Comparison of ENCODE assay signal across 30 mouse cellular contexts in genomic region chr2:58520727-58521126, GRCm38 (mm10). TPM values are rescaled to one million over a fixed set of nuclear protein-coding genes. Genes with fewer than 3 reads are reported as not detected.
DNase-seq lines count a peak whose midpoint lies in the region; ATAC-seq and TF ChIP-seq lines count a peak whose summit lies in the region.
"Had no signal": no experiment of that assay in that cellular context is flagged by ENCODE, and none has a peak within 500 bp of the region (broad histone marks: within the 10 kb centered on the region; RNA-seq: fewer than 3 reads in every experiment).

No protein-coding gene starts in this region.

- no peak for TF ChIP-seq CTCF in layer of hippocampus, adult 2 months (conservative IDR thresholded peaks at IDR 0.05)

- WGBS in heart, embryonic 13.5 days, result 45% methylated on average over 9 of the region's 9 CpGs
- WGBS in intestine, embryonic 15.5 days, result 53% methylated on average over 9 of the region's 9 CpGs
- WGBS in hindbrain, embryonic 12.5 days, result 97% methylated on average over 9 of the region's 9 CpGs

- no peak for ATAC-seq in heart, embryonic 13.5 days (ENCODE audit: extremely low read depth, insufficient number of reproducible peaks, low FRiP score, low TSS enrichment)
- ATAC-seq in intestine, embryonic 15.5 days, result peak; percentile 62
- ATAC-seq in hindbrain, embryonic 12.5 days (ENCODE audit: low FRiP score), result no peak
- ATAC-seq: liver, postnatal 0 days had no signal

- no peaks in the 10 kb centered on the region for H3K36me3 ChIP-seq in heart, embryonic 13.5 days
- H3K36me3 ChIP-seq in intestine, embryonic 15.5 days, result no peaks in the 10 kb centered on the region
- no peaks in the 10 kb centered on the region for H3K36me3 ChIP-seq in hindbrain, embryonic 12.5 days
- H3K36me3 ChIP-seq: embryonic facial prominence, embryonic 10.5 days; hindbrain, embryonic 15.5 days; midbrain, embryonic 12.5 days; neural tube, embryonic 15.5 days had no signal

- no peak for DNase-seq in heart, postnatal 36 days
- no peak for DNase-seq in layer of hippocampus, adult 2 months (ENCODE audit: low spot score in 2 of 2)
- no peak for DNase-seq in layer of hippocampus, adult 9-10 months (ENCODE audit: low spot score)
- peak; percentile 52 for DNase-seq in brain, adult 2 months (ENCODE audit: low read depth, low spot score)
- DNase-seq: adrenal gland, adult 2 months; cerebellum, adult 11-12 months; cerebellum, postnatal 10 days; heart, postnatal 4 days; kidney, adult 11 months; liver, postnatal 0 days had no signal

- no peaks in the 10 kb centered on the region for H3K27me3 ChIP-seq in heart, embryonic 13.5 days (replicated peaks)
- H3K27me3 ChIP-seq in intestine, embryonic 15.5 days (replicated peaks), result no peaks in the 10 kb centered on the region
- H3K27me3 ChIP-seq in hindbrain, embryonic 12.5 days, result no peaks in the 10 kb centered on the region
- H3K27me3 ChIP-seq: hindbrain, embryonic 15.5 days; midbrain, embryonic 12.5 days; neural tube, embryonic 15.5 days had no signal

- H3K9ac ChIP-seq in heart, embryonic 13.5 days, result no peak overlapping the region
- H3K9ac ChIP-seq in intestine, embryonic 15.5 days, result no peak overlapping the region
- H3K9ac ChIP-seq in hindbrain, embryonic 12.5 days, result no peak overlapping the region
- H3K9ac ChIP-seq: hindbrain, embryonic 15.5 days; liver, postnatal 0 days; midbrain, embryonic 12.5 days; neural tube, embryonic 15.5 days had no signal

- peak overlapping the region; percentile 53 for H3K27ac ChIP-seq in heart, embryonic 13.5 days (replicated peaks)
- H3K27ac ChIP-seq in layer of hippocampus, adult 2 months, result peak overlapping the region; percentile 20; the same call in 1 of the 2 replicates
- no peak overlapping the region for H3K27ac ChIP-seq in intestine, embryonic 15.5 days
- no peak overlapping the region for H3K27ac ChIP-seq in hindbrain, embryonic 12.5 days
- H3K27ac ChIP-seq: embryonic facial prominence, embryonic 10.5 days; hindbrain, embryonic 15.5 days; midbrain, embryonic 12.5 days; neural tube, embryonic 15.5 days had no signal

- intact Hi-C loops in heart, postnatal 36 days (cut with DNase I), result no loop called here

- H3K9me3 ChIP-seq in heart, embryonic 13.5 days, result no peaks in the 10 kb centered on the region
- no peaks in the 10 kb centered on the region for H3K9me3 ChIP-seq in intestine, embryonic 15.5 days
- no peaks in the 10 kb centered on the region for H3K9me3 ChIP-seq in hindbrain, embryonic 12.5 days (replicated peaks)
- H3K9me3 ChIP-seq: embryonic facial prominence, embryonic 10.5 days; hindbrain, embryonic 15.5 days; midbrain, embryonic 12.5 days; neural tube, embryonic 15.5 days had no signal

- 0 out of 2 replicates have a peak overlapping the region, but pooled peaks have one; percentile 7 for H3K4me2 ChIP-seq in heart, embryonic 13.5 days
- no peak overlapping the region for H3K4me2 ChIP-seq in intestine, embryonic 15.5 days (replicated peaks)
- H3K4me2 ChIP-seq in hindbrain, embryonic 12.5 days (replicated peaks), result no peak overlapping the region
- H3K4me2 ChIP-seq: hindbrain, embryonic 15.5 days; liver, embryonic 11.5 days; midbrain, embryonic 12.5 days; neural tube, embryonic 15.5 days had no signal

- no peak overlapping the region for H3K4me3 ChIP-seq in heart, embryonic 13.5 days
- H3K4me3 ChIP-seq in layer of hippocampus, adult 2 months, result no peak overlapping the region
- no peak overlapping the region for H3K4me3 ChIP-seq in intestine, embryonic 15.5 days (replicated peaks)
- H3K4me3 ChIP-seq in hindbrain, embryonic 12.5 days, result no peak overlapping the region
- H3K4me3 ChIP-seq: embryonic facial prominence, embryonic 10.5 days; hindbrain, embryonic 15.5 days; midbrain, embryonic 12.5 days; neural tube, embryonic 15.5 days had no signal

- peaks cover 97% of the 10 kb centered on the region for H3K4me1 ChIP-seq in heart, embryonic 13.5 days
- H3K4me1 ChIP-seq in intestine, embryonic 15.5 days (replicated peaks), result peaks cover 13% of the 10 kb centered on the region; the same call in 1 of the 2 replicates
- peaks cover 11% of the 10 kb centered on the region for H3K4me1 ChIP-seq in hindbrain, embryonic 12.5 days

RNA-seq across cellular contexts. Expression of gene Acvr1, which starts 46.2 kb away (rescaled TPM):
- polyA plus RNA-seq in heart, embryonic 13.5 days (2015; fragmentation: Nextera tagmentation; extraction: Ambion mirVana), result 9.2 and 9.8 TPM in 2 replicates
- total RNA-seq in heart, postnatal 36 days (2021), result 10 to 100 TPM; 16.0 to 16.8 TPM
- total RNA-seq in layer of hippocampus, adult 2 months (2021), result 10 to 100 TPM; 46.0 to 48.2 TPM
- polyA plus RNA-seq in intestine, embryonic 15.5 days (2015; fragmentation: Nextera tagmentation; extraction: Ambion mirVana), result 4.9 and 5.2 TPM in 2 replicates
- polyA plus RNA-seq in hindbrain, embryonic 12.5 days (2016; fragmentation: Nextera tagmentation; extraction: Ambion mirVana), result 5.4 and 5.6 TPM in 2 replicates
- total RNA-seq: MEL had no signal

RNA-seq across cellular contexts. Expression of gene Upp2, which starts 46.4 kb away (rescaled TPM):
- 6.4 and 7.6 TPM in 2 replicates for polyA plus RNA-seq in heart, embryonic 13.5 days (2015; fragmentation: Nextera tagmentation; extraction: Ambion mirVana)
- total RNA-seq in heart, postnatal 36 days (2021), result 1 to 10 TPM; 2.7 to 5.0 TPM
- 10 to 100 TPM; 32.7 to 38.5 TPM for total RNA-seq in layer of hippocampus, adult 2 months (2021)
- 5.2 and 5.5 TPM in 2 replicates for polyA plus RNA-seq in intestine, embryonic 15.5 days (2015; fragmentation: Nextera tagmentation; extraction: Ambion mirVana)
- polyA plus RNA-seq in hindbrain, embryonic 12.5 days (2016; fragmentation: Nextera tagmentation; extraction: Ambion mirVana), result 8.5 and 10.9 TPM in 2 replicates
- total RNA-seq: MEL had no signal

RNA-seq across cellular contexts. Expression of gene Gm17409, which starts 50.8 kb away (rescaled TPM):
- polyA plus RNA-seq in heart, embryonic 13.5 days (2015; fragmentation: Nextera tagmentation; extraction: Ambion mirVana), result 0.15 TPM in 1 of 2 replicates, not detected in the other
- not detected for total RNA-seq in heart, postnatal 36 days (2021)
- not detected for total RNA-seq in layer of hippocampus, adult 2 months (2021)
- polyA plus RNA-seq in intestine, embryonic 15.5 days (2015; fragmentation: Nextera tagmentation; extraction: Ambion mirVana), result not detected in 2 replicates
- polyA plus RNA-seq in hindbrain, embryonic 12.5 days (2016; fragmentation: Nextera tagmentation; extraction: Ambion mirVana), result not detected in 2 replicates
- total RNA-seq: adrenal gland, adult 2 months; adrenal gland, postnatal 4 days; gastrocnemius, adult 8-10 months; granulocyte monocyte progenitor cell, adult 5-6 weeks; heart, postnatal 4 days; layer of hippocampus, postnatal 14 days; megakaryocyte progenitor cell, adult 5-6 weeks; MEL had no signal
- polyA plus RNA-seq: adrenal gland, adult 2 months; cortical plate, adult 2 months; embryonic facial prominence, embryonic 10.5 days; frontal cortex, adult 2 months; hindbrain, embryonic 15.5 days; kidney, embryonic 16.5 days; large intestine, adult 2 months; limb, embryonic 11.5 days; liver, embryonic 11.5 days; liver, postnatal 0 days; midbrain, embryonic 12.5 days; neural tube, embryonic 15.5 days; thymus, postnatal 0 days had no signal

Comparison
In these comparisons a context has a peak if more than half of its experiments do, and no peak if none do; other contexts are left out.
1. H3K27ac ChIP-seq: peak in heart, embryonic 13.5 days (single experiment) and layer of hippocampus, adult 2 months (single experiment); none in intestine, embryonic 15.5 days (single experiment) and hindbrain, embryonic 12.5 days (single experiment).